Mouse (Mus musculus) hindbrain, embryonic 11.5 days (tissue): ENCODE measurements around the gene Ap1b1. TPM values are rescaled to one million over a fixed set of nuclear protein-coding genes. Genes with fewer than 3 reads are reported as not detected.
A peak's percentile ranks its signal among the peaks of the same experiment; 100 is the strongest.

Experiments
- ATAC-seq: fragments of 200-750 bp; cut with Nextera tagmentation; 2 replicates; pipeline ENCODE4 v1.8.0; 2017; ENCODE audit warnings: mild to moderate bottlenecking, moderate TSS enrichment, moderate library complexity; ENCODE audit not compliant: low FRiP score
- DNase-seq: peaks from one replicate; pipeline ENCODE4 v3.0.0-alpha.2; 2015; ENCODE audit warnings: low spot score
- H3K27ac ChIP-seq: fragments of 300-500 bp; sonication (generic); 2 replicates; pipeline ENCODE4 v1.5.1; 2014; ENCODE audit warnings: mild to moderate bottlenecking, low read depth, low read length
- H3K27me3 ChIP-seq: fragments of 300-500 bp; sonication (generic); 2 replicates; pipeline ENCODE4 v1.6.1; 2014; ENCODE audit warnings: mild to moderate bottlenecking, low read length, moderate library complexity, mixed read lengths; ENCODE audit not compliant: control insufficient read depth, insufficient read depth
- H3K36me3 ChIP-seq: fragments of 300-500 bp; sonication (generic); 2 replicates; pipeline ENCODE4 v1.6.1; 2014; ENCODE audit warnings: mild to moderate bottlenecking, low read length, moderate library complexity, mixed read lengths; ENCODE audit not compliant: control insufficient read depth, insufficient read depth
- H3K4me1 ChIP-seq: fragments of 300-500 bp; sonication (generic); replicated peaks from 2 replicates; pipeline ENCODE4 v1.6.1; 2014; ENCODE audit warnings: low read length, mixed read lengths; ENCODE audit not compliant: control insufficient read depth, insufficient read depth
- H3K4me2 ChIP-seq: fragments of 300-500 bp; sonication (generic); replicated peaks from 2 replicates; pipeline ENCODE4 v1.6.1; 2014; ENCODE audit warnings: mild to moderate bottlenecking, low read depth, low read length
- H3K4me3 ChIP-seq: fragments of 300-500 bp; sonication (generic); 2 replicates; pipeline ENCODE4 v1.5.1; 2014; ENCODE audit warnings: low read depth, low read length
- H3K9ac ChIP-seq: fragments of 300-500 bp; sonication (generic); 2 replicates; pipeline ENCODE4 v1.6.1; 2014; ENCODE audit warnings: low read depth, low read length
- H3K9me3 ChIP-seq: fragments of 300-500 bp; sonication (generic); 2 replicates; pipeline ENCODE4 v1.6.1; 2016; ENCODE audit warnings: low read length; ENCODE audit not compliant: control insufficient read depth
- WGBS: fragments of 180-500 bp; shearing (Covaris S2); extraction: QIAGEN DNeasy Blood & Tissue Kit; methylation state at CpG from one replicate; pipeline ENCODE4 v1.1.7; 2014; 5-methylcytosine and 5-hydroxymethylcytosine counted together
- polyA plus RNA-seq: library from polyadenylated mRNA; unstranded; fragments of >200 nt; fragmentation: Nextera tagmentation; extraction: Ambion mirVana; gene quantifications from 2 replicates; pipeline ENCODE4 v1.2.1, GENCODE M21; 2014

The Ap1b1 gene
- polyA plus RNA-seq, 1 experiment from 2014 or later, result 60.7 TPM

DNA sequence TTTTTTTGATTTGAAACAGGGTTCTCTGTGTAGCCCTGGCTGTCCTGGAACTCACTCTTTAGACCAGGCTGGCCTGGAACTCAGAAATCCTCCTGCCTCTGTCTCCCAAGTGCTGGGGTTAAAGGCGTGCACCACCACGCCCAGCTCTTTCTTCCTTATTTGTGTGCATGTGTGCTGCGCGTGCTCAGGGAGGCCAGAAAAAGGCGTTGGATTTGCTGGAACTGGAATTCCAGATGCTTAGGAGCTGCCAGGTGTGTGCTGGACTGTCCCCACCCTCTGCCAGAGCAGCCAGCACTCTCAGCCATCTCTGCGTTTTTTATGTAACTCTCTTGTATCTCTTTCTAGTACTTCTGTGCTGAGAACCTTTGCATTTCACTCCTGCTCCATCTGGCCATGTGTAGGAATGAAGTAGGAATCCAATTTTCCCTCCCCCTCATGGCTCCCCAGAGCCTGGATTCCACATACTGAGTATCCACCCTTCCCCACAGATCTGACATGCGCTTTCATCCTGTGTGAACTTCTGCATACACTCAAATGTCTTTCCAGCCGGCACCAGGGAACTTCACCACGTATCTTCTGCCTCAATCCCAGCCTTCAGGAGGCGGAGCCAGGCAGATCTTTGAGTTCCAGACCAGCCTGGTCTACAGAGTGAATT is 65.7 kb downstream of the Ap1b1 start:
- H3K27ac ChIP-seq, result no peak overlapping the region
- ATAC-seq, result no peak

DNA sequence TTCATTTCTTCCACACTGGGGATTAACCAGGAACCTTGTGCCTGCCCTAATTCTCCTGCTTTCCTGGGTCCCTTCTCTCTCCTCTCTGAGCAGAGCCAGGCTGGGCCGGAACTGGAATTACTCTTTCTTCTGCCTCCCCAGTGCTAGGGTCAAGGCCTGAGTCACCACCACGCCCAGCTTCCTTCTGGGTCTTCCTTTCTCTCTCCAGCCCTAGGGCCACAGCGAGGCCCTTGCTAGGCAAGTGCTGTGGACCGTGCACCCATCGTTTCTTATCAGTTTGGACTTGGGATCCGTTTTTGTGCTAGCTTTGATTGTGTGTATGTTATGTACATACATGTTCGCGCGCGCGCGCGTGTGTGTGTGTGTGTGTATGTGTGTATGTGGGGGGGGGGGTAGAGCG is 67.5 kb downstream of the Ap1b1 start:
- WGBS, result 87% methylated on average over 14 of the region's 14 CpGs
- no peak overlapping the region for H3K27ac ChIP-seq
- no peak for DNase-seq
- peaks cover 37% of the 10 kb centered on the region for H3K27me3 ChIP-seq
- peaks cover 5% of the 10 kb centered on the region for H3K4me1 ChIP-seq
- no peak overlapping the region for H3K4me3 ChIP-seq
- H3K9ac ChIP-seq, result no peak overlapping the region
- H3K9me3 ChIP-seq, result no peaks in the 10 kb centered on the region
- ATAC-seq, result no peak
- no peak overlapping the region for H3K4me2 ChIP-seq
- no peaks in the 10 kb centered on the region for H3K36me3 ChIP-seq

More for the DNA sequence above, 65.7 kb downstream of the Ap1b1 start:
- Histone ChIP-seq H3K9me3 (no peaks in the 10 kb centered on the region), H3K4me1 (peaks cover 2% of the 10 kb centered on the region; the same call in 1 of the 2 replicates), H3K4me2 (no peak overlapping the region), H3K4me3 (no peak overlapping the region), H3K36me3 (no peaks in the 10 kb centered on the region), H3K27me3 (peaks cover 20% of the 10 kb centered on the region), H3K9ac (no peak overlapping the region)
- 76% methylated on average over 10 of the region's 10 CpGs for WGBS
- no peak for DNase-seq

DNA sequence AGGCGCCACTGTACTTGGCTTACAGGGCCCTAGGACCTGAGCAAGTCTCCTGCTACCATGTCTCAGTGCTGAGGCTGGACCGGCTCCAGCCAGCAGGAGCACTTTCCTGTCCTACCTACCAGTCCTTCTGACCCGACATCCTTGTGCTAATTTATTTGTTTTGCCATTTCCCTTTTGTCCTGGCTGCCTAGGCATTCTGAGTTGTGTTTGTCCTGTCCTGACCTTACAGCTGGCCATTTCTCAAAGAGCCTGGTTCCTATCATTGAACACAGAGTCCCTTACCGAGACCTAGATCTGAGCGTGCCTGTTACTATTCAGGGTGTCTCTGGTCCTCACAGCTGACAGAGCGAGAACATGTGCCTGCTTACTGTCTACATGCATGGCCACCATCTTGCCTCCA is 68.2 kb downstream of the Ap1b1 start:
- peaks cover 6% of the 10 kb centered on the region for H3K4me1 ChIP-seq
- no peak for DNase-seq
- no peaks in the 10 kb centered on the region for H3K36me3 ChIP-seq
- no peaks in the 10 kb centered on the region for H3K9me3 ChIP-seq
- no peak overlapping the region for H3K4me3 ChIP-seq
- ATAC-seq, result no peak
- H3K4me2 ChIP-seq, result no peak overlapping the region
- 75% methylated on average over 6 of the region's 6 CpGs for WGBS
- H3K27ac ChIP-seq, result no peak overlapping the region
- no peak overlapping the region for H3K9ac ChIP-seq
- peaks cover 44% of the 10 kb centered on the region for H3K27me3 ChIP-seq

DNA sequence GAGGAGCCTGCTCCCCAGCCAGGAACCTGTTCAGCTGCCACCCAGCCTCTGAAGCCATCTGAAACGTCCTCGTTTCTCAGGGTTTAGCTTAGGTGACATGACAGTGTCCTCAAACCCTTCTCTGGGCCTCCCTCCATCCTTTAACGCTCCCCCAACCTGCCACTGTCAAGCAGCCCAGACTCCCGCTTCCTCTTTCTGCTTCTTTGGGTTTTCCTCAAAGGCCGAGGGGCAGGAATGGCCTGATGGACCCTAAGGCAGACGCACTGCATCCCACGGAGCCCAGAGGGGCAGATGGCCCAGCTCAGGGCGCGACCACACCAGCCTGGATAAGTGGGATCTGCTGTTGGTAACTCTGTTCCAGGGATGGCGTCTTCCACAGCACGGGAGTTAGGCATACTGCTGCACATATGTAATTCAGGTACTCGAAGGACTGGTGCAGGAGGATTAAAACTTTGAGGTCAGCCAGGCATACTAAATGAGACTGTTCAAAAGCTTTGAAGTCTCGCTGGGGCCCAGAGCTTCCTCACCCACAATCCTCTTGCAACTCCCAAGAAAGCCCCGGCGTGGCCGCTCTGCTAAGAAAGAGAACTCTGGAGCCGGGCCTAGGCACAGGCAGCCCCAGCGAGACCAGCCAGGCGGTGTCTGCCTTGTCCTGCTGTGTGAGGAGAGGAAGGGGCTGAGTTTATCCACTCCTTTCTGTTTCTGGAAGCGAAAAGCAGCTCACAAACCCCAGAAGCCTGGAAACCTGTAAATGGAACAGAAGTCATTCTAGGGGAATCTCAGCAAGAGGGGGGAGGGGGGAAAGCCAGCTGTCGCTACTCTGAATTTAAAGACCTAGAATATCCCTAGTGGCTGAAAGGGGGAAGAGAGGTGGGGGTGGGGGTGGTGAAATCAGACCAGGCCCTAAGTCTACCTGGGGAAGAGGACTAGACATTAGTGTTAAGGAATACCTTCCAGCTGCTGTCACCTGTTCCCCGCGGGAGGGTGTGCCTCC is 69.6 kb downstream of the Ap1b1 start:
- H3K9ac ChIP-seq, result 0 out of 2 replicates have a peak overlapping the region, but pooled peaks have one; percentile 17
- no peak overlapping the region for H3K4me2 ChIP-seq
- WGBS, result 27% methylated on average over 23 of the region's 23 CpGs
- H3K27me3 ChIP-seq, result peaks cover 58% of the 10 kb centered on the region
- no peak overlapping the region for H3K4me3 ChIP-seq
- ATAC-seq (no peak), DNase-seq (peak; percentile 48)
- peaks cover 12% of the 10 kb centered on the region for H3K4me1 ChIP-seq
- no peaks in the 10 kb centered on the region for H3K9me3 ChIP-seq
- no peak overlapping the region; the same call in 1 of the 2 replicates for H3K27ac ChIP-seq
- H3K36me3 ChIP-seq, result no peaks in the 10 kb centered on the region

DNA sequence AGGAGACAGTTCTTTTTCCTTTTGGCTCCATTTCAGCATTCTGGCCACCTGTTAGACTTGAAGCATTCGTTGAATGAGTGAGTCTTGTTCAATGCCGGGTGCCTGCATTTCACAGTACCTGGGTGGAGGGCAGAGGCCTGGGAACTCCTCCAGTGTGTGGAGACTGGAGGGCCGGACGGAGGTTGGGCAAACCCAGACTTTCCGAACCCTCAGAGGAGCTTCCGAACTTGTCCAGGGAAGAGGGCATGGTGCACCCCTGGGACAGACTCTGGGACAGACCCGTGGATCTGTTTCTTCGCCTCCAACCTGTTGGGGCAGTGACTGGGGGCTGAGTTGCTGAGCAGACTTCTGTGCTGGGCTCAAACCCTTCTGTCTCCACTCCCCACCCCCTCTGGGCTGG is 70.4 kb downstream of the Ap1b1 start:
- Histone ChIP-seq H3K4me1 (peaks cover 19% of the 10 kb centered on the region), H3K4me2 (no peak overlapping the region), H3K36me3 (no peaks in the 10 kb centered on the region), H3K27ac (no peak overlapping the region), H3K9me3 (no peaks in the 10 kb centered on the region), H3K9ac (no peak overlapping the region), H3K27me3 (peaks cover 64% of the 10 kb centered on the region), H3K4me3 (no peak overlapping the region)
- WGBS, result 50% methylated on average over 8 of the region's 8 CpGs
- DNase-seq (no peak), ATAC-seq (no peak)

DNA sequence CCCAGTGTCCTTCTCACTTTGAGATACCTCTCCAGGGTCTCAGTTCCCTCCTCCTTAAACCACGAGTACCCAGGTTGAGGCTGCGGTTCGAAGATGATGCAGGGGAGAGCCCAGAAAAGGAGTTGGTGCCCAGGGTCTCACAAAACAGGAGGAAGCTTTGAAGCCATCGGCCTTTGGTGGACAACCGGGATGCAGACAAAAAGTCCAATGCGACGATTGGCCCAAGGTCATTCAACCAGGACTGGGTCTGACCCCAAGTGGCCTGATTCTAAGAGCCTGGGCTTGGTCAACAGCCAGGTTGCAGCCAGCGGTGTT is 70.9 kb downstream of the Ap1b1 start:
- H3K27me3 ChIP-seq, result peaks cover 68% of the 10 kb centered on the region
- ATAC-seq (no peak), DNase-seq (no peak)
- H3K36me3 ChIP-seq, result no peaks in the 10 kb centered on the region
- H3K27ac ChIP-seq, result no peak overlapping the region
- no peaks in the 10 kb centered on the region for H3K9me3 ChIP-seq
- H3K4me3 ChIP-seq, result peak overlapping the region; percentile 45
- H3K9ac ChIP-seq, result peak overlapping the region; percentile 48; the same call in 1 of the 2 replicates
- H3K4me2 ChIP-seq, result peak overlapping the region; percentile 87
- peaks cover 23% of the 10 kb centered on the region for H3K4me1 ChIP-seq
- WGBS, result 14% methylated on average over 8 of the region's 8 CpGs

DNA sequence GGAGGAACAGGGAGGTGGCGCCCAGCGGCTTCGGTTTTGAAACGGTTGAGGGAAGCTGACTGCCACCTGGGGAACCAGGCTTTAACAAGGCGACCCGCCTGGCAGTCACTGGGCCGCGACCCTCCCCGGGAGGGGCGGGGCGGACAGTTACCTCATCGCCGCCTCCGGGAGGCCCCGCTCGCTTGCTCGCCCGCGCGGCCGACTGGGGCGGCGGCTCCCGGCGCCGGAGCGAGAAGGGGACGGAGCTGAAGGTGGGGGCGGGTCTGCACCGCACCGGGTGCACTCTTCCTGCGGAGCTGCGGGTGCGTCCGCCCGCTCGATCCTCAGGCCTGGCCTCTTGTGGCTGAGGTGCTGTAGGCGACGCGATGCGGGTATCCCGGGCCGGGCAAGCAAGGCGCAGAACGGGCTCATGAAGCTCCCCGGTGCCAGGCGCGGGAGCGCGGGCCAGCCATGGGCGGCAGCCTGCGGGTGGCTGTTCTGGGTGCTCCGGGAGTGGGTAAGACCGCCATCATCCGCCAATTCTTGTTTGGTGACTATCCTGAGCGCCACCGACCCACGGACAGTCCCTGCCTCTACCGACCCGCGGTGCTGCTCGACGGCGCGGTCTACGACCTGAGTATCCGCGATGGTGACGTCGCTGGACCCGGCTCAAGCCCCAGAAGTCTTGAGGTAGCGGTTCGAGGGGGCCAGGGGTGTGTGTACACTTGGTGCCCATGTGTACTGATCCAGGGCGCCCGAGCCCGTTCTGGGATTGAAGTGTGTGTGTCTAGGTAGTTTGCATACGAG is 71.4 kb downstream of the Ap1b1 start, which contains the start of gene Rasl10a:
TSS of gene Rasl10a (plus strand) at position 273 of the 786 bp plus-strand sequence.
- H3K27me3 ChIP-seq, result peaks cover 74% of the 10 kb centered on the region
- no peak within 1 kb of the TSS for H3K27ac ChIP-seq
- DNase-seq (peak; percentile 63), ATAC-seq (no peak)
- H3K4me1 ChIP-seq, result peaks cover 26% of the 10 kb centered on the region
- peak within 1 kb of the TSS; percentile 45 for H3K4me3 ChIP-seq
- 2% methylated on average over 74 of the region's 77 CpGs for WGBS
- peak within 1 kb of the TSS; percentile 87 for H3K4me2 ChIP-seq
- no peaks in the 10 kb centered on the region for H3K9me3 ChIP-seq
- peak within 1 kb of the TSS; percentile 48 for H3K9ac ChIP-seq
- H3K36me3 ChIP-seq, result no peaks in the 10 kb centered on the region

DNA sequence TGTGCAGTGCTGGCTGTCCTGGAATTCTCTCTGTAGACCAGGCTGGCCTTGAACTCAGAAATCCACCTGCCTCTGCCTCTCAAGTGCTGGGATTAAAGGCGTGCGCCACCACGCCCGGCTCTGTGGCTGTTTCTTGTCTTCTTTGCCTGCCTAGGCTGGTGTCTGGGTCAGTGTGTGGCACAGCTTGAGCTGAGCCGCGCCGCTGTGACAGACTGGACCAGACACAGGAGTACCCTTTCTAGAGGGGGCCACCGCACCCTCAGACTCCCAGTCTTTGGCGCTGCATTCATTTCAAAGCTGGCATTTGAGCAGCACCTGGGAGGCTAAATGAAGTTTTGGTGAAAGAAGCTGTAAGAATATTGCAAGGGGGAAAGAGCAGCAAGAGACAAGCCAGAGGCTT is 72.2 kb downstream of the Ap1b1 start:
- WGBS, result 42% methylated on average over 9 of the region's 9 CpGs
- no peak overlapping the region for H3K27ac ChIP-seq
- H3K36me3 ChIP-seq, result no peaks in the 10 kb centered on the region
- DNase-seq, result no peak
- ATAC-seq, result no peak
- no peak overlapping the region for H3K4me2 ChIP-seq
- H3K27me3 ChIP-seq, result peaks cover 81% of the 10 kb centered on the region
- H3K4me1 ChIP-seq, result peaks cover 26% of the 10 kb centered on the region
- H3K9ac ChIP-seq, result no peak overlapping the region
- H3K4me3 ChIP-seq, result no peak overlapping the region
- no peaks in the 10 kb centered on the region for H3K9me3 ChIP-seq
